Mouse (Mus musculus): ENCODE measurements at regions not wholly inside any gene's neighbourhood (a gene's known extent, or its start where the extent isn't known, plus 50 kb on each side); places are given as distances from the start of the nearest gene placed in this dataset.

GRCm38 (mm10) chr4:35347609-35348008 lies 121.6 kb upstream of the C9orf72 start:
- TF ChIP-seq CTCF (IDR thresholded peaks at IDR 0.05) (no peak), EP300 (IDR thresholded peaks at IDR 0.05) (no peak)
